Mouse (Mus musculus): Measurements from ENCODE around the gene Stk32c.

The Stk32c gene

DNA sequence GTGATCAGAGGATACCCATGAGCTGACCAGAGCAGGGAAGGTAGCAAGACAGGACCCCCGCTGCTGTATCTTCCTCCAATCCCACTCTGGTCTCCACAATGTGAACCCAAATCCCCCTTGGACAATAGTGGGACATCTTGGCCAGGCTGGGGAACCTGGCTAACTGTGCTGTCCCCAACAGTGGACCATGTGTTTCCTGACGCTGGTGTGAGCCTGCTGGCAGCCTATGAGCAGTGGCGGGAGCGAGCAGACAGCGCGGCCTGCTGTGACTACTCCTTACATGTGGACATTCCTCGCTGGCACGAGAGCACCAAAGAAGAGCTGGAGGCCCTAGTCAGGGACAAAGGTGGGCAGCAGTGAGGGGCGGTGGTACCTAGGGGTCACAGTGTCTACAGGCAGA lies 121.4 kb downstream of the Stk32c start:
- no peak for DNase-seq

DNA sequence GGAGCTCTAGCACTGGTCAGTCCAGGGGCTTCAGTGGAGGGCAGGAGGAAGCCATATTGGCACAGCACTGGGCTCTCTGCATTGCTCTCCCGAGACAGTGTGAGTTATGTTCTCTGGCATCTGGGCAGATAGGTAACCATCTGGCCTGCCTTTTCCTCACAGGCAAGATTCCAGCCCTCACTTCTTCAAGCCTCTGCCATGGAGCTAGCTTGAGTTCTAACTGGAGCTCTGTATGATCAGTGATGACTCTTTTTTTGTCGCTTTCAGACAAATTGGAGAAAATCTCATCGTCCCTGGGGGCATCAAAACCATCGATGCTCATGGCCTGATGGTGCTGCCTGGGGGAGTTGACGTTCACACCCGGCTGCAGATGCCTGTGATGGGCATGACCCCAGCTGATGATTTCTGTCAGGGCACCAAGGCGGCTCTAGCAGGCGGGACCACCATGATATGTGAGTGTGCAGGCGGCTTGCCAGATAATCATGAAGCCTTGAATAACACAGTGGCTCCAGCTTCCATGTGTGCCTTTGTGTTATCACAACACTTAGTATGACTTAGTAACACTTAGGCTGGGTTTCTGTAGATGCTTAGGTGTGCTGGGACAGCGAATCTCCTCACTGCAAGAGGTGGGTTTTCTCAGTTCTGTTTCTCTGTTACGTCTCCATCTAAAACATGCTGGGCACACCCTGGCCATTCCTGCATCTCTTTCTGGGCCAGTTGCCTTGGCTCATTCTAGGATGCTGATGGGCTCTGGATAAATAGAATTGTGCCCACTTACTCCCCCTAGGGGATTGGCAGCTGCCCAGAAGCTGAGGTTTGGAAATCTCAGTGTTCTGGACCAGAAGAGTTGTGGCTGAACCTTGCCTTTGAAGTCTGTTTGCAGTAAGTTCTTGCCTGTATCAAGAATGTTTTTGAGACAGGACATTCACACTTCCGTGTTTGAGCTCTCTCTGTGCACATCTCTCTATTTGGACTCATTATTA lies 122.9 kb downstream of the Stk32c start:
- peak; percentile 57 for DNase-seq

DNA sequence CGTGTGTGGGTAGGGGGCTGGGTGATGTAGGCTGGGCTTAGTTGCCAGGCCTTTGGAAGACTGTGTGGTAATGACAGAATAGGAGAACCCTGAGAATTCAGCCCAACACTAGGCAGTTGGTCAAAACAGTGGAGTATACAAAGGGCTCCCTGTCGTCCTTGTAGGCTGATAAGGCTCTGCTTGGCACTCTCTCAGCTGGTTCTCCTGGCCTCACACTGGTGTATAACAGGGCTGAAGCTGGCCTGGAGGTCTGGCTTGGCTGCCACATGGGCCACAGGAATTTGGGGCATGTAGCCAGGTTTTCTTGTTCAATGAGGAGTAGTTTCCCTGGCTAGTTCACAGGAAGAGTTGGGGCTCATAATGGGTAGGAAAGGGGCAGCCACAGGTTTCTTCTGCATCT lies 125.3 kb downstream of the Stk32c start:
- DNase-seq: no peak

DNA sequence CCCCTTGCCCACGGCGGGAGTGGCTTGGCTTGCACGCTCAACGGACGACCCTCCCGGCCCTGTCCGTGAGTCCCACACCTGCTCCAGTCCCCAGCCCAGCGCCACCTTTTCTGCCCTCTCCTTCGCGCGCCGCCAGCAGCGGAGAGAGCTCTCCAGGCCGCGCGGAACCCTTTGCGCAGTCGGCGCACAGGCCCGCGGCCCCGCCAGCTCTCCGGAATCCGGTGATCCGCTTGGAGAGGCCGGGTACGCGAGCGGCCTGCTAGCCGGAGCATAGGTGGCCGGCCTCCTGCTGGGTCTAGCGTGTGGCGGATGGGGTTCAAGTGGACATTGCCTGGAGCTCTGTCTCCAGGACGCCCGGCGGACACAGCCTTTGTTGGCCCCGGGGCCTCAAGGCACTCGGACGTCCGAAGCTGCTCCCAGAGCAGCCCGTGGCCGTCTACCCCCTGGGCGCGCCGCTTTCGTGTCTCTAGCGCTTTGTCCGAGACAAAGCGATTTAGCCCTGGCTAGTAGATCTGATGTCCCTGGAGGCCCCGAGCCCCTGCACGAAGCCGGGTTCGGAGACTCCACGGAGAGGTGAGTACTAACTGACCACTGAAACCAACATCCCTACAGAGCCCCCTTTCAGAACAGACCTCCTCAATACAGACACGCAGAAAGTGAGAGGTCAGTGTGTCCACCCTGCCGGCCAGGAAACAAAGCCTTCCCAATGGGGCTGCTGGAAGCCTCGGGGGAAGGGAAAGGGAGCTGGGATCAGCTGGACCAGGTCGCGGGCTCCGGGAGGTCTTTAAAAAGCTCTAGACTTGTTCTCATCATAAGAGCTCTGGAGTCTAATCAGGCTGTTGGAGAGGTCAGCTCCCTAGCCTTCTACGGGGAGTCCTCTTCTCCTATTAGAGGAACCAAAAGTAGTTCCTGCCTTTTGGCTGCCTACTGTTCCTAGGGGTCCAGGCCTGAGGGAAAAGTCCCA lies 126.6 kb downstream of the Stk32c start:
- DNase-seq: peak; percentile 53

DNA sequence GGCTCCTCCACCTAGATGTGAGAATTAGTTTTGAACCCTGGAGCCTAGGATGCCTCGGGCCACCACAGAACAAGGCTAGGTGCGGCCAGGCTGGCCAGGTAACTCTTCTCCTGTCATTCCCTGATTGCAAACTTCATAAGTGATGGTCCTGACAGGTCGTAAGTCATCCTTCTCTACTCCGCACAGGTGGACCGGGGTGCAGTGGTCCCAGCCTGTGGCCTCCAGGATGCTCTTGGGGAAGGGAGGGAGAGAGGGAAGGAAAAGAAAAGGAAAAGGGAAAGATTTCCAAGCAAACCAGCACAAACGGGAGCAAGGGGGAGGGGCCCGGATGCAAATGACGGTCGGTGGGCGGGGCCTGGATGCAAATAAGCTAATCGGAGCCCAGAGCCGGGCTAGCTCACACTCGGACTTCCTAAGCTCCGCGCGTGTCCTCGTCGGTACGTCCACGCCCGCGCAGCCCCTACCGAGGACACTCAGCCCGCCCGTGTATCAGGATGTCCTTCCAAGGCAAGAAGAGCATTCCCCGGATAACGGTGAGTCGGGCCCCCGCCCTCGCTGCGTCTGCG lies 127.4 kb downstream of the Stk32c start, which contains the start of gene Dpysl4:
TSS of gene Dpysl4 (plus strand) at position 373 of the 566 bp plus-strand sequence.
- peak; percentile 90 for DNase-seq

DNA sequence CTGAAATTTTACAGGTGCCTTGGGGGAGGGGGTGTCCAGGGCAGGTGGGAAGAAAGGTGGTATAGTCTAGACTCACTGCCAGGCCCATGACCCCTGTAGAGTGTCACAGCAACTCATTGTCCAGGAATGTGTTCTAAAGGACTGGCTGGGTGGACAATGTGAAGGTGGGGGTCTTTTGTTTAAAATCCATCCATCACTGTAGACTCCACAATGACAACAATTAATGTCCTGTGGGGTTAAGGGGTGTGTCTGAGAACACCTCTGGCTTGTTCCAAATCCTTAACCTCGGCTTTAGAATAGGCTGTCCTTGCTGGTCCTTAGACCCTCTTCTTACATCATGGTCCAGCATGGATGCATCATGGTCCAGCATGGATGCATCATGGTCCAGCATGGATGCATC lies 128.8 kb downstream of the Stk32c start:
- DNase-seq: no peak

DNA sequence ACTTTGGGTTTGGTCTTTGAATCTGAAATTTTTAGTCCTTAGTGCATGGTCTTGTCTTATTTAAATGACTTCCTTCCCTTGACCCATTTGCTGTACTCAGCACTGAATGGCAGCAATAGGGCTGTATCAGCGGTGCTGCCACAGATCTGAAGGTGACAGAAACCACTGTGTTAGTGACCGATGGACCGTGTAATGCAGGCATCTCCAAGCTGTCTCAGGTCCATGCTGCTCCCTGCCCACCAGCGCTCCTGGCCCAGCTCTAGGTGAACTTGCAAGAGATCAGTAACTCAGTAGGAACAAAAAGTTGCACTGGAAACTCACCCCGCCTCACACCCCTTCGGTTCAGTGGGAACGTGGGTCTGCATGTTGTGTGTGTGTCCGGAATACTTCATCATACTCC lies 130.8 kb downstream of the Stk32c start:
- DNase-seq: no peak

DNA sequence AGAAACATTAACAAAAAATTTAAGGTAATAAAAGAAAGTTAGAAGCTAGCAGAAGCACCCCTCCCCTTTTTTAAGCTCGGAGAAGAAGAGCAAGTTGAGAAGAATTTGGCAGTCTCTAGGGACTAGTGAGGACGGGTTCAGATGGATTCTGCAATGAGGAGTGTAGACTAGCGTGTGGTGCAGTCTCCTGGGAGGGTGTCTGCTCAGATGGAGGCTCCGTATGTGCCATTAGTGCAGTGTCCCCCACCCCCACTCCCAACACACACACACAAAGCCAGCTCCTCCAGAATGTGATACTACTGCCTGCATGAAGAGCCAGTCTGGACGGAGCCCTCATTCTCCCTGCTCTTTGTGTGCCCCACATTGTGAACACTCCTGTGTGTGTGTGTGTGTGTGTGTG lies 131.9 kb downstream of the Stk32c start:
- DNase-seq: no peak

DNA sequence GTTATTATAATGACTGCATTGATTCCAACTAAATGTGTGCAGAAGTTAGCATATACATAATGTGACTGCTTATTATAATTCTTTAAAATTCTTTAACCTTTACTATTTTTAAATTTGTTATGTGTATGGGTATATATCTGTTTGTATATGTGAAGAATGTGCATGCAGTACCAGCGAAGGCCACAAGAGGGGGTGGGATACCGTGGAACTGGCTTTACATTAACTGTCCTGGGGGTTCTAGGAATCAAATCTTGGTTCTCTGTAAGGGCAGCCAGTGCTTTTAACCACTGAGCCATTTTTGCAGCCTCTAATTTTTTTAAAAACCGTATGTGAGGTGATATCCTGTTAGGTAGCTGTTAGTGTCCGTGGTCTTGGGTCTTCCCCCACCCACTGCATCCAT lies 132.4 kb downstream of the Stk32c start:
- no peak for DNase-seq

DNA sequence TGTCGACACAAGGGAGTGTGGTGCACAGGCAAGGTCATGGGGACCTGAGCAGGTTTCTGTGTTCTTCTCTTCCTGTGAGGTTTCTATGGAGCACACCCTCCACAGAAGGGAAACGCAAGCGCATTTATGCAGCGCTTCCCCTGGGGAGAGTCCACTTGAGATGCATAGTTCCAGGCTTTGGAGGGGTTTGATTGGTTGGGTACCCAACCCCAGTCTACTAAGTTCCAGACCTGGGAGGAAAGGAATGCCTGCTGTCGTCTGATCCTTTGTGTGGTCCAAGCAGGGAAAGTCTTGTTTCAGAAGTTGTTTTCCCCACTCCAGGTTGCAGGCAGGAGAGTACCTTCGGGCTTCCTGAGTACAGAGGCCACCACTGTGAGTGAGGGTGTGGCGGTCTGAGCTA lies 134.0 kb downstream of the Stk32c start:
- DNase-seq: no peak

DNA sequence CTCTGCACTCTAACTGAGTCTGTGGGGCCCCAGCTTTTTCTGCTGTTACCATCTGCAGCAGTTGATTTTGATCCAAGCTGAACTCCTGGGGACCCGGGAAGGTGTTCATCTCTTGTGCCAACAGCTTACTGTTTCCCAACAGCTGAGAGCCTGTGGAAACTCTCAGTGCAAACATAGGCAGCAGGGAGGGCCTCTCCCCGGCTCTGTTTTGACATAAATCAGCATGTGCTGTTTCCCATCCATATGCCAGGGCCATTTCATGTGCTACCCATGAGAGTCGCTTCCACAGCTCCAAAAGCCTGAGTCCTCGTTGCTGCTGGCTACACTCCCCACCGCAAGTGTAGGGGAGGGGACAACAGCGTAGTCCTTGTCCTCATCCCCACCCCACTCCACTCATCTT lies 134.9 kb downstream of the Stk32c start:
- no peak for DNase-seq

DNA sequence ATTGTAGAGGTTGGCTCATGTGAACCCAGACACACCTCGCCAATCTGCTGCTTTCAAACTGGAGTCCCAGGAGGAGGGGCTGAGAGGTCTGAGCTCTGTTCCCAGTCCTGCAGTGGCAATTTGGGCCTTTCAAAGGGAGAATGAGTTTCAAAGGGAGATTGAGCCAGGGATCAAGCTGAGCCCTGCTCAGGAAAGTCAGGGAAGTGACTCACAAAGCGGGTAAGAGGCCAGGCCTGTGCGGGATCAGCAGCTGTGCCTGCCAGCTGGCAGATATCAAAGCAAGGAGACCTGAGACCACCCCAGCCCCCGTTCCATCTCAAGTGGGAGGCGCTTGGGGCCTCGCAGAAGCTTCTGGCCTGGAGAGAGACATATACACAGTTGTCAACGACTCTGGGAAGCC lies 135.8 kb downstream of the Stk32c start:
- DNase-seq: no peak

DNA sequence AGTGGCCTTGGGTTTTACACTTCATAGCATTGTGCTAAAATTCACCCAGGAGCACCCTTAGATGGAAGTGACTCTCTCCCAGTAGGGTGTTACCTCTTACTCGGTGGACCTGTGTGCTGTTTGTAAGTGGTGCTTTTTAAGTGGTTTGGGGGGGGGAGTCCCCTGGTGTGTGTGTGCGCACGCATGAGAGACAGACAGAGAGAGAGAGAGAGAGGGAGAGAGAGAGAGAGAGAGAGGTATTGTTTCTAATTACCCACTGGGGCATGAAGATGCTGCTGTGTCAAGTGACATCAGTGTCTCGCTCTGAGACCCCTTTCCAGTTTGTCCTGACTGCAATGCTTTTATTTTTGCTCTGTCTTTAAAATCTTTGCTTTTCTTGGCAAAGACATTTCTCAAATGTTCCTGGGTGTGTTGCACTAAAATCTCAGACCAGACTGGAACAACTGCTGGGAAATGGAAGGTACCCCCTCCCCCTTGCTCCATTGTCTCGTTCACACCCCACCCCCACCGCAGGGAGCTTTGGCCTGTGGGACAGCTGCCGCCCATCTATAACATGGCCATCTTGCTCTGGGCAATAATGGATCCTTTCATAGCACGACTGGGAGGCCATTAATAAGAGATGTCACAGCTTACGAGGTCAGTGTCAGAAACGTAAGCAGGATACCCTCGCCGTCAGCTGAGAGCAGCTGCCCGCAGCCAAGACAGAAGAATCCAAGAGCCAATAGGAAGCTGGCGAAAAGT lies 137.9 kb downstream of the Stk32c start:
- DNase-seq: no peak

DNA sequence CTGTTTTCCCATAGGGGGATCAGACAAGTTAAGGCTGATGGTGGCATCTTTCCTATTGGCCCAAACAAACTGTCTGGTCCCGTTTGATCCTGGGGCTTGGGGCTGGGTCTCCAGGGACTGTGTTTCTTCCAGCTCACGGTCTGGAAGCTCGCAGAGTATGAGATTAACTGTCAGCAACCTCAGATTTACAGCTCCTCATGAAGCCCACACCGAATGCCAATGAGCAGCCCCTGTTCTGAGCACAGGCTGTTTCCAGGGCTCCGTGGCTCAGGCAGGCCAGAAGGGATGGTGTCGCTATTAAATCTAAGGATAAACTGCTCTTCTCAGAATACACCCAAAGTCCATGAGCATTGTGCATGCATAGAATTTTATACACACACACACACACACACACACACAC lies 138.9 kb downstream of the Stk32c start:
- no peak for DNase-seq

DNA sequence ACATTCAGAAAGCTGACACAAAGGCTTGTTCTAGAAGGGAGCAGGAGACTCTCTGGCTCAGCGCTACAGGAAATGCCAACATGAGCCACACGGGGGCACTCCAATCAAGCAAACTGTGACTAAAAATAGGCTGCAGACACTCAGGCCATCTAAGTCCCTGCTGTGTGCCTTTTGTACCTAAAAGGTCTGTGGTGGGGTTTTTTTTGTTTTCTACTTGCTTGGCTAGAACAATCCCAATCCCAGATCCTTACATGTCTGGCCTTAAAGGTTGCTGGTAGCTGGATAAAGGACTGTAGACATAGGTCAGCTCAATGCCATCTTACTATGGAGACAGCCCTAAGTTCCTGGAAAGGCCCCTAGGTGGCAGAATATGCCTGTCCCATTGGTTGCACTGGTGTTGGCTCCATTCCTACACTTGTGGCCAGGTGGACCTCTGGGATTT lies 144.9 kb downstream of the Stk32c start:
- DNase-seq: peak; percentile 79

DNA sequence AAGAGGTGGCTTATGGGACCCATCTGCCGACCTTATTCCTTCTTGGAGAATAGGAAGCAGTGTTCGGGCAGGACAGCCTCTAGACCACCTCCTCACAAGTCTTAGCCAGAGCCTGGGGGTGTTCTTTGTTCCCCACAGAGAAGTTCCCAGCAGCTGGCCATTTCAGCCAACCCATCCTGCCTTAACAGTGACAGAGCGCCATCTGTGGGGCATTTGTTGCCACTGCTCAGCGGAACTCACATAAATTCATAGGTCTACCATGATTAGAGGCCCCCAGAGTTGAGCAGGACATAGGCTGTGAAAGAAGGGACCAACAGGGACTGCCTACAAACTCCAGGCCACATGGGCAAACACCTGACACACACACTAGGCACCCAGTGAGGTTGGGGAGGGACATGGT lies 149.7 kb downstream of the Stk32c start:
- no peak for DNase-seq
